Mouse (Mus musculus) heart, embryonic 11.5 days (tissue): ENCODE measurements around the gene Slc35g3. TPM values are rescaled to one million over a fixed set of nuclear protein-coding genes. Genes with fewer than 3 reads are reported as not detected.

Source experiments
- ATAC-seq: fragments of 200-750 bp; cut with Nextera tagmentation; replicated peaks from 2 replicates; pipeline ENCODE4 v1.8.0; 2017; ENCODE audit warnings: moderate library complexity; ENCODE audit not compliant: insufficient number of reproducible peaks, low FRiP score, low TSS enrichment
- H3K27ac ChIP-seq: fragments of 300-500 bp; sonication (generic); 2 replicates; pipeline ENCODE4 v1.5.1; 2014; ENCODE audit warnings: mild to moderate bottlenecking, low read depth, low read length
- H3K27me3 ChIP-seq: fragments of 300-500 bp; sonication (generic); 2 replicates; pipeline ENCODE4 v1.6.1; 2014; ENCODE audit warnings: mild to moderate bottlenecking, low read length, mixed read lengths; ENCODE audit not compliant: control insufficient read depth, insufficient read depth
- H3K36me3 ChIP-seq: fragments of 300-500 bp; sonication (generic); 2 replicates; pipeline ENCODE4 v1.6.1; 2014; ENCODE audit warnings: mild to moderate bottlenecking, low read length, moderate library complexity, mixed read lengths; ENCODE audit not compliant: control insufficient read depth, insufficient read depth
- H3K4me1 ChIP-seq: fragments of 300-500 bp; sonication (generic); 2 replicates; pipeline ENCODE4 v1.6.1; 2014; ENCODE audit warnings: low read length; ENCODE audit not compliant: control insufficient read depth, insufficient read depth
- H3K4me2 ChIP-seq: fragments of 300-500 bp; sonication (generic); 2 replicates; pipeline ENCODE4 v1.6.1; 2014; ENCODE audit warnings: mild to moderate bottlenecking, moderate library complexity
- H3K4me3 ChIP-seq: fragments of 300-500 bp; sonication (generic); 2 replicates; pipeline ENCODE4 v1.5.1; 2014; ENCODE audit warnings: low read depth, low read length
- H3K9ac ChIP-seq: fragments of 300-500 bp; sonication (generic); 2 replicates; pipeline ENCODE4 v1.6.1; 2014; ENCODE audit warnings: mild to moderate bottlenecking, low read depth, low read length, moderate library complexity
- H3K9me3 ChIP-seq: fragments of 300-500 bp; sonication (generic); replicated peaks from 2 replicates; pipeline ENCODE4 v1.6.1; 2016; ENCODE audit warnings: low read length; ENCODE audit not compliant: control insufficient read depth
- WGBS: fragments of 180-500 bp; shearing (Covaris S2); extraction: QIAGEN DNeasy Blood & Tissue Kit; methylation state at CpG from one replicate; pipeline ENCODE4 v1.1.7; 2014; ENCODE audit not compliant: insufficient replicate concordance; 5-methylcytosine and 5-hydroxymethylcytosine counted together
- polyA plus RNA-seq: library from polyadenylated mRNA; unstranded; fragments of >200 nt; fragmentation: Nextera tagmentation; extraction: Ambion mirVana; gene quantifications from 2 replicates; pipeline ENCODE4 v1.2.1, GENCODE M21; 2014

Slc35g3 gene
- polyA plus RNA-seq, 1 experiment from 2014 or later = 0.10 TPM

- no peak overlapping the region for H3K4me2 ChIP-seq
- WGBS = 58% methylated on average over 5 of the region's 5 CpGs
These were observed 31.7 kb upstream of the Slc35g3 start for GRCm38 (mm10) chr11:69793429-69793828.

GRCm38 (mm10) chr11:69791420-69791819 lies 29.7 kb upstream of the Slc35g3 start:
- WGBS = 61% methylated on average over 5 of the region's 5 CpGs

More at GRCm38 (mm10) chr11:69793429-69793828, 31.7 kb upstream of the Slc35g3 start:
- H3K4me3 ChIP-seq = no peak overlapping the region
- no peaks in the 10 kb centered on the region for H3K36me3 ChIP-seq
- H3K9me3 ChIP-seq = no peaks in the 10 kb centered on the region
- no peaks in the 10 kb centered on the region for H3K4me1 ChIP-seq
- peaks cover 20% of the 10 kb centered on the region for H3K27me3 ChIP-seq
- H3K9ac ChIP-seq = no peak overlapping the region
- no peak for ATAC-seq
- H3K27ac ChIP-seq = no peak overlapping the region

GRCm38 (mm10) chr11:69789431-69789830 lies 27.7 kb upstream of the Slc35g3 start:
- Histone ChIP-seq H3K27me3 (peaks cover 7% of the 10 kb centered on the region; the same call in 1 of the 2 replicates), H3K36me3 (no peaks in the 10 kb centered on the region), H3K4me3 (no peak overlapping the region), H3K4me1 (peaks cover 3% of the 10 kb centered on the region; the same call in 1 of the 2 replicates), H3K27ac (no peak overlapping the region), H3K4me2 (no peak overlapping the region), H3K9me3 (no peaks in the 10 kb centered on the region), H3K9ac (no peak overlapping the region)
- 66% methylated on average over 5 of the region's 5 CpGs for WGBS
- ATAC-seq = no peak

More at GRCm38 (mm10) chr11:69791420-69791819, 29.7 kb upstream of the Slc35g3 start:
- no peak overlapping the region for H3K4me2 ChIP-seq
- H3K4me3 ChIP-seq = no peak overlapping the region
- ATAC-seq = no peak
- H3K27me3 ChIP-seq = peaks cover 7% of the 10 kb centered on the region; the same call in 1 of the 2 replicates
- H3K9me3 ChIP-seq = no peaks in the 10 kb centered on the region
- H3K9ac ChIP-seq = no peak overlapping the region
- H3K36me3 ChIP-seq = no peaks in the 10 kb centered on the region
- no peak overlapping the region for H3K27ac ChIP-seq
- no peaks in the 10 kb centered on the region for H3K4me1 ChIP-seq

GRCm38 (mm10) chr11:69787306-69787705 lies 25.5 kb upstream of the Slc35g3 start:
- H3K9ac ChIP-seq = no peak overlapping the region
- no peak for ATAC-seq
- H3K4me3 ChIP-seq = no peak overlapping the region
- no peak overlapping the region for H3K4me2 ChIP-seq
- H3K36me3 ChIP-seq = no peaks in the 10 kb centered on the region
- H3K4me1 ChIP-seq = peaks cover 3% of the 10 kb centered on the region; the same call in 1 of the 2 replicates
- H3K27me3 ChIP-seq = no peaks in the 10 kb centered on the region
- no peaks in the 10 kb centered on the region for H3K9me3 ChIP-seq
- H3K27ac ChIP-seq = no peak overlapping the region
- WGBS = 83% methylated on average over 5 of the region's 5 CpGs

- H3K36me3 ChIP-seq = no peaks in the 10 kb centered on the region
- no peaks in the 10 kb centered on the region for H3K27me3 ChIP-seq
- H3K9ac ChIP-seq = 0 out of 2 replicates have a peak overlapping the region, but pooled peaks have one; percentile 29
- 23% methylated on average over 15 of the region's 15 CpGs for WGBS
- no peak overlapping the region for H3K27ac ChIP-seq
- peaks cover 3% of the 10 kb centered on the region; the same call in 1 of the 2 replicates for H3K4me1 ChIP-seq
- ATAC-seq = 0 out of 2 replicates have a peak, but pooled peaks have one; percentile 55
- H3K4me2 ChIP-seq = peak overlapping the region; percentile 52
- no peaks in the 10 kb centered on the region for H3K9me3 ChIP-seq
- peak overlapping the region; percentile 20; the same call in 1 of the 2 replicates for H3K4me3 ChIP-seq
These were observed 23.1 kb upstream of the Slc35g3 start for GRCm38 (mm10) chr11:69784793-69785272.

- H3K9me3 ChIP-seq = no peaks in the 10 kb centered on the region
- no peak overlapping the region for H3K9ac ChIP-seq
- H3K4me3 ChIP-seq = no peak overlapping the region
- no peaks in the 10 kb centered on the region for H3K36me3 ChIP-seq
- H3K27ac ChIP-seq = no peak overlapping the region
- 38% methylated on average over 4 of the region's 4 CpGs for WGBS
- H3K4me2 ChIP-seq = no peak overlapping the region
- peaks cover 16% of the 10 kb centered on the region for H3K27me3 ChIP-seq
- peaks cover 3% of the 10 kb centered on the region; the same call in 1 of the 2 replicates for H3K4me1 ChIP-seq
- no peak for ATAC-seq
These were observed 20.1 kb upstream of the Slc35g3 start for GRCm38 (mm10) chr11:69781828-69782227.

- Histone ChIP-seq H3K36me3 (peaks cover 6% of the 10 kb centered on the region; the same call in 1 of the 2 replicates), H3K27me3 (peaks cover 16% of the 10 kb centered on the region), H3K27ac (no peak overlapping the region), H3K9me3 (no peaks in the 10 kb centered on the region), H3K4me1 (0 out of 2 replicates have a peak, but pooled peaks cover 3% of the 10 kb centered on the region), H3K4me3 (no peak overlapping the region), H3K9ac (no peak overlapping the region), H3K4me2 (no peak overlapping the region)
- WGBS = 30% methylated on average over 7 of the region's 7 CpGs
- no peak for ATAC-seq
These were observed 17.2 kb upstream of the Slc35g3 start for GRCm38 (mm10) chr11:69778985-69779384.

- Histone ChIP-seq H3K4me3 (no peak overlapping the region), H3K27ac (no peak overlapping the region), H3K9ac (no peak overlapping the region), H3K4me2 (no peak overlapping the region), H3K36me3 (peaks cover 6% of the 10 kb centered on the region; the same call in 1 of the 2 replicates), H3K4me1 (0 out of 2 replicates have a peak, but pooled peaks cover 3% of the 10 kb centered on the region), H3K27me3 (peaks cover 16% of the 10 kb centered on the region), H3K9me3 (no peaks in the 10 kb centered on the region)
- 0 out of 2 replicates have a peak, but pooled peaks have one; percentile 33 for ATAC-seq
- 59% methylated on average over 23 of the region's 23 CpGs for WGBS
These were observed 16.7 kb upstream of the Slc35g3 start for GRCm38 (mm10) chr11:69778258-69778982.
